Mouse (Mus musculus) liver, embryonic 13.5 days (tissue): Measurements from ENCODE around the gene Gm36864. TPM values are rescaled to one million over a fixed set of nuclear protein-coding genes. Genes with fewer than 3 reads are reported as not detected.
"Not testable (repeated sequence)": the region's sequence is repeated elsewhere in the genome, so short reads cannot be mapped to it uniquely, and the experiment has no call there.

ENCODE experiments used
- ATAC-seq: fragments of 200-750 bp; cut with Nextera tagmentation; 2 replicates; pipeline ENCODE4 v1.8.0; 2017; ENCODE audit warnings: low read depth, mild to moderate bottlenecking, moderate number of reproducible peaks, moderate library complexity
- DNase-seq: peaks from one replicate; pipeline ENCODE4 v3.0.0; 2022
- H3K27ac ChIP-seq: fragments of 300-500 bp; sonication (generic); 2 replicates; pipeline ENCODE4 v1.5.1; 2015; ENCODE audit warnings: moderate library complexity, mild to moderate bottlenecking, inconsistent platforms
- H3K27me3 ChIP-seq: fragments of 300-500 bp; sonication (generic); 2 replicates; pipeline ENCODE4 v1.6.1; 2015; ENCODE audit warnings: mild to moderate bottlenecking, inconsistent platforms
- H3K36me3 ChIP-seq: fragments of 300-500 bp; sonication (generic); 2 replicates; pipeline ENCODE4 v1.6.1; 2015; ENCODE audit warnings: mild to moderate bottlenecking, inconsistent platforms
- H3K4me1 ChIP-seq: fragments of 300-500 bp; sonication (generic); replicated peaks from 2 replicates; pipeline ENCODE4 v1.6.1; 2015; ENCODE audit warnings: inconsistent platforms
- H3K4me2 ChIP-seq: fragments of 300-500 bp; sonication (generic); 2 replicates; pipeline ENCODE4 v1.6.1; 2015; ENCODE audit warnings: inconsistent platforms, mild to moderate bottlenecking, moderate library complexity
- H3K4me3 ChIP-seq: fragments of 300-500 bp; sonication (generic); replicated peaks from 2 replicates; pipeline ENCODE4 v1.5.1; 2015; ENCODE audit warnings: mild to moderate bottlenecking, inconsistent platforms
- H3K9ac ChIP-seq: fragments of 300-500 bp; sonication (generic); 2 replicates; pipeline ENCODE4 v1.6.1; 2015; ENCODE audit warnings: mild to moderate bottlenecking, inconsistent platforms
- H3K9me3 ChIP-seq: fragments of 300-500 bp; sonication (generic); replicated peaks from 2 replicates; pipeline ENCODE4 v1.6.1; 2016; ENCODE audit warnings: inconsistent platforms
- WGBS: fragments of 180-500 bp; shearing (Covaris S2); methylation state at CpG from one replicate; pipeline ENCODE4 v1.1.7; 2015; ENCODE audit not compliant: insufficient replicate concordance; 5-methylcytosine and 5-hydroxymethylcytosine counted together
- polyA plus RNA-seq: library from polyadenylated mRNA; unstranded; fragments of >200 nt; fragmentation: Nextera tagmentation; extraction: Ambion mirVana; gene quantifications from 2 replicates; pipeline ENCODE4 v1.2.1, GENCODE M21; 2015

The Gm36864 gene
- polyA plus RNA-seq, 1 experiment from 2014 or later, result not detected

DNA sequence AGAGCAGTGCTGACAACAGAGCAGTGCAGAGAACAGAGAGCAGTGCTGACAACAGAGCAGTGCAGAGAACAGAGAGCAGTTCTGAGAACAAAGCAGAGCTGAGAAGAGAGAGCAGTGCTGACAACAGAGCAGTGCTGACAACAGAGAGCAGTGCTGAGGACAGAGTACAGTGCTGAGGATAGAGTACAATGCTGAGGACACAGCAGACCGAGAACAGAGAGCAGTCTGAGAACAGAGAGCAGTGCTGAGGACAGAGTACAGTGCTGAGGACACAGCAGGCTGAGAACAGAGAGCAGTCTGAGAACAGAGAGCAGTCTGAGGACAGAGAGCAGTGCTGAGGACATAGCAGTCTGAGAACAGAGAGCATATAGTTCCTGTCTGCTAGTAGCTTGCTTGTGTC lies 4.7 kb downstream of the Gm36864 start:
- Histone ChIP-seq H3K4me2 (no peak overlapping the region), H3K36me3 (no peaks in the 10 kb centered on the region), H3K27ac (no peak overlapping the region), H3K4me3 (no peak overlapping the region), H3K27me3 (no peaks in the 10 kb centered on the region), H3K9ac (no peak overlapping the region), H3K9me3 (no peaks in the 10 kb centered on the region), H3K4me1 (peaks cover 23% of the 10 kb centered on the region)
- DNase-seq, result no peak
- 34% methylated on average over 1 of the region's 1 CpGs for WGBS
- ATAC-seq, result no peak

DNA sequence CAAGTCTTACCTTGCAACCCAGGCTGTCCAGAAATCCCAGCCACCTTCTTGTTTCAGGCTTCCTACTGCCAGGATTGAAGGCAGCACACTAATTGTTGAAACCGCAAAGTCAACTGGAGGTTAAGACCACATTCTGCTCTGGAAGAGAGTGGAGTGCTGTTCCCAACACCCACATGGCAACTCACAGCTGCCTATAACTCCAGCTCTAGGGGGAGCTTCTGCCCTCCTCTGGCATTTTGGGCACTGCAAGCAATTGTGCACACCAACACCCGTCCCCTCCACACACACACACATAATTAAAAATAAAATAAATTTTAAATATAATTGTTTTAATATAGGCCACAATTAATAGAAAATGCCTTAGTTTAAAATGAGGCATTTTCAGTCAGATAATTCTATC lies 5.2 kb downstream of the Gm36864 start:
- H3K4me1 ChIP-seq, result peaks cover 25% of the 10 kb centered on the region
- no peak overlapping the region for H3K4me2 ChIP-seq
- no peaks in the 10 kb centered on the region for H3K36me3 ChIP-seq
- no peaks in the 10 kb centered on the region for H3K9me3 ChIP-seq
- DNase-seq, result no peak
- H3K4me3 ChIP-seq, result no peak overlapping the region
- 51% methylated on average over 2 of the region's 2 CpGs for WGBS
- H3K9ac ChIP-seq, result no peak overlapping the region
- no peaks in the 10 kb centered on the region for H3K27me3 ChIP-seq
- no peak for ATAC-seq
- H3K27ac ChIP-seq, result no peak overlapping the region

DNA sequence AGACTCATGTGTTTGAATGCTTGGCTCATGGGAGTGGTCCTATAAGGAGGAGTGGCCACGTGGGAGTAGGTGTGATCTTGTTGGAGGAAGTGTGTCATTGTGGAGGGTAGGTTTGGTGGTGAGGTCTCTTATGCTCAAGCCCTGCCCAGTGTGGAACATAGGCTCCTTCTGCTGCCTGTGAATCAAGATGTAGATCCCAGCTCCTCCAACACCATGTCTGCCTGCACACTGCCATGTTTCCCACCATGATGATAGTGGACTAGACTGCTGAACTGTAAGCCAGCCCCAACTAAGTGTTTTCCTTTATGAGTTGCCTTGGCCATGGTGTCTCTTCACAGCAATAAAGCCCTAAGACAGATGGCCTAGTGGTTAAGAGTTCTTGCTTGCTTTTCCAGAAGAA lies 8.1 kb downstream of the Gm36864 start:
- DNase-seq, result no peak
- WGBS, result 36% methylated on average over 1 of the region's 1 CpGs
- no peak overlapping the region for H3K4me3 ChIP-seq

DNA sequence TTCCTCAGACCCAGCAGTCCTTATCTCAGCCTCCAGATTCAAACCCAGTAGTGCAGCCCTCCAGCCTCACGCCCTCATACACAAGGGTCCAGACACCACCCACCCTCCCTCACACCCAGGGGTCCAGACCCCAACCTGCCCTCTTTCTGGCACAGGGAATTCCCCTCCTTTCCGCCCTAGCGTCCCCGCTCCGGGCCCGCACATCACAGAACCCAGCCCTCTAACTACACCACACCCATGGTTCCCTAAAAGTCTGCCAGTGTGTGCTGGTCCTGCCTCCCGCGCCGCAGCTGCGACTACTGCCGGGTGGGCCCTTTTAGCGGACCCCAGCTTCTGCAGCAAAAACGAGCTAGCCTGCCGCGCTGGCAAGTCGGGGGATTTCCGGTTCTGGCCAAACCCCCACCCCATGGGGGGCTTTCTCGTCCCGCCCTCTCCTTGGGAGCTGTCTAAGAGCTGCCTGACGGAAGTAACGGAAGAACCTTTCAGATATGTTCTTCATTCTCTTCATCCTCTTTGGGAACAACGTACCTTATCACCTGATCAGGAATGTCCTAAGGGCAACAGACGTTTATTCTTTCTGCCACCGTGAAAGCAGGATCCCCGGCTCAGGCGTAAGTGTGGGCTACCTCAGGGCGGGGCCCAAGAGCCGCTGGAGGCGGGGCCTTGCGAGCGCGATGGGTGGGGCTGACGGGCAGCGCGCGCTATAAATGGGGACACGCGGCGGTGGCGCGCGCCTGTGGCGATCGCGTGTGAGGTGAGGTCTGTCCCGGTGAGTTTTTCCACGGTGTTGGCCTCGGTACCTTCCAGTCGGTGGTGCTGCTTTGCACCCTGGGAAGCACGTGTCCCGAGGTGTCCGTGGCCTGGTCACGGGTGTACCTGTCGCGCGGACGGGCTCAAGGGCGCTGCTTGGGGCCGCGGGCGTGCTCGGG lies 10.3 kb downstream of the Gm36864 start, which contains the start of the genes 1700028J19Rik and 2410002F23Rik:
1700028J19Rik (minus strand) TSS at position 641 of the 929 bp plus-strand sequence.
2410002F23Rik (plus strand) TSS at position 668 of the 929 bp plus-strand sequence.
- DNase-seq, result peak; percentile 81
- peak within 1 kb of the TSS; percentile 91 for H3K9ac ChIP-seq
- peak within 1 kb of the TSS; percentile 93 for H3K4me3 ChIP-seq
- H3K4me2 ChIP-seq, result peak within 1 kb of the TSS; percentile 87
- peak within 1 kb of the TSS; percentile 84 for H3K27ac ChIP-seq
- no peaks in the 10 kb centered on the region for H3K27me3 ChIP-seq
- H3K4me1 ChIP-seq, result peaks cover 45% of the 10 kb centered on the region
- peaks cover 36% of the 10 kb centered on the region for H3K36me3 ChIP-seq
- WGBS, result under 1% methylated on average over 62 of the region's 62 CpGs
- peak; percentile 80 for ATAC-seq
- no peaks in the 10 kb centered on the region for H3K9me3 ChIP-seq

More for the DNA sequence above, 8.1 kb downstream of the Gm36864 start:
- peaks cover 14% of the 10 kb centered on the region for H3K36me3 ChIP-seq
- no peaks in the 10 kb centered on the region for H3K9me3 ChIP-seq
- H3K27me3 ChIP-seq, result no peaks in the 10 kb centered on the region
- peaks cover 47% of the 10 kb centered on the region for H3K4me1 ChIP-seq
- no peak overlapping the region for H3K4me2 ChIP-seq
- no peak for ATAC-seq
- H3K27ac ChIP-seq, result no peak overlapping the region
- H3K9ac ChIP-seq, result no peak overlapping the region

DNA sequence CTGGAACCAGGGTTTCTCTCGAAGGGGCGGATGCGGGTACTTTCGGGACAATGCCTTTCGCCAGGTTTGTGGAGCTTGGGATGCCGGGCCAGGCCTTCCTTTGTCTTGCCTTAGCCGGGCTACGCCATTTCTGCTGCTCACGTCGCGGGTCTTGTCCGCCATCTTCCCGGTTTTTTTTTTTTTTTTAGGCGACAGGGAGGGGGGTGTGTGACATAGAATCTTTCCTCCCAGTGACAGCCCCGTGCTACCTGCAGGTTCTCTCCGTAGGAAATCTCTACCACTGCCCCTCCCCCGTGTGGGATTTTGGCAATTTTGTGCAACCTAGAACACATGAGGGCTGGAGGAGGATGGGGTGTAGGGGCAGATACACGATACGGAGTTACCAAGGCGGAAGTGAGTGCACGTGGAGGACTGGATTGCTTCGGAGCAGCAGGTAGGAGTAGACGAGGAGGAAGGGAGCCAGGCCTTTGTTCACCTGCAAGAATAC lies 11.1 kb downstream of the Gm36864 start:
- ATAC-seq (peak; percentile 14), DNase-seq (peak; percentile 37)
- peak overlapping the region; percentile 93 for H3K4me3 ChIP-seq
- H3K4me2 ChIP-seq, result peak overlapping the region; percentile 87
- WGBS, result under 1% methylated on average over 23 of the region's 23 CpGs
- H3K9me3 ChIP-seq, result no peaks in the 10 kb centered on the region
- peaks cover 41% of the 10 kb centered on the region for H3K36me3 ChIP-seq
- H3K4me1 ChIP-seq, result peaks cover 45% of the 10 kb centered on the region
- peak overlapping the region; percentile 71 for H3K27ac ChIP-seq
- H3K9ac ChIP-seq, result peak overlapping the region; percentile 91
- no peaks in the 10 kb centered on the region for H3K27me3 ChIP-seq

DNA sequence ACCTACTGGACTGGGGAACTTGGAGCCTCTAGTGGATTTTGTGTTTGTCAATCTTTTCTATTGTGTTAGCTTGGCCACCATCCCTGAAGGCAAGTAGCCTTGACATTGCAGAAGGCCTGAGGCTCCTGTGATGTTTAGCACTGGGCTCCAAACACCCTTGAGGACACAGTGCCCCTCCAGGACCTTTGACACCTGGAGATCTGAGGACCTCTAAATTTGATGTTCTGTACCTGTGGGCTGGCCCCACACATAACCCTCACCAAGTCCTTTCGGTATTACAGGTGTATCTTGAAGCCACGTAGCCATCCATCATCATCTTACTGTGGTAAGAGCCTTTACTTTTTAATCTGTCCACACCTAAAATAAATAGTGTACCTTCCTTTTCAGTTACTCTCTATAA lies 12.0 kb downstream of the Gm36864 start:
- 82% methylated on average over 2 of the region's 2 CpGs for WGBS

DNA sequence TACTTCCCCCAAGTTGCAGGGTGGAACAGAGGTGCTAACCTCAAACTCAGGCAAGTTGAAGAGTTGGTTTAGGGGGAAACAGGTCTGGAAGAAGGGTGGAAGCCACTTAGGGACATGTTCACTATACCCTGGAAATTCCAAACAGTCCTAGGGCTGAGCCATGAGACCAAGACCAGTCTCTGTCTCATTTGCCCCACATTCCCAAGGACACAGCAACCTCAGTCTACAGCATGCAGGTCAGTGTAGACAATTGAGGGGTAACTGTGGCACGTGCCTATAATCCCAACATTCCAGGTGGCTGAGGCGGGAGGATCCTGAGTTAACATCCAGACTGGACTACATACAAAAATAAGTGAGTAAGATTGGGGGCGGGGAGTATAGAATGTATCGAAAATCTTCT lies 13.3 kb downstream of the Gm36864 start:
- Histone ChIP-seq H3K4me2 (0 out of 2 replicates have a peak overlapping the region, but pooled peaks have one; percentile 8), H3K9me3 (no peaks in the 10 kb centered on the region), H3K36me3 (peaks cover 57% of the 10 kb centered on the region), H3K27ac (no peak overlapping the region), H3K27me3 (no peaks in the 10 kb centered on the region), H3K9ac (no peak overlapping the region), H3K4me3 (no peak overlapping the region), H3K4me1 (peaks cover 45% of the 10 kb centered on the region)
- DNase-seq, result no peak
- no peak for ATAC-seq
- WGBS, result 82% methylated on average over 4 of the region's 4 CpGs

More for the DNA sequence above, 12.0 kb downstream of the Gm36864 start:
- no peaks in the 10 kb centered on the region for H3K9me3 ChIP-seq
- H3K9ac ChIP-seq, result peak overlapping the region; percentile 91
- H3K4me2 ChIP-seq, result peak overlapping the region; percentile 87
- DNase-seq (no peak), ATAC-seq (no peak)
- peaks cover 51% of the 10 kb centered on the region for H3K36me3 ChIP-seq
- H3K4me1 ChIP-seq, result peaks cover 45% of the 10 kb centered on the region
- peak overlapping the region; percentile 93 for H3K4me3 ChIP-seq
- no peaks in the 10 kb centered on the region for H3K27me3 ChIP-seq
- no peak overlapping the region for H3K27ac ChIP-seq

DNA sequence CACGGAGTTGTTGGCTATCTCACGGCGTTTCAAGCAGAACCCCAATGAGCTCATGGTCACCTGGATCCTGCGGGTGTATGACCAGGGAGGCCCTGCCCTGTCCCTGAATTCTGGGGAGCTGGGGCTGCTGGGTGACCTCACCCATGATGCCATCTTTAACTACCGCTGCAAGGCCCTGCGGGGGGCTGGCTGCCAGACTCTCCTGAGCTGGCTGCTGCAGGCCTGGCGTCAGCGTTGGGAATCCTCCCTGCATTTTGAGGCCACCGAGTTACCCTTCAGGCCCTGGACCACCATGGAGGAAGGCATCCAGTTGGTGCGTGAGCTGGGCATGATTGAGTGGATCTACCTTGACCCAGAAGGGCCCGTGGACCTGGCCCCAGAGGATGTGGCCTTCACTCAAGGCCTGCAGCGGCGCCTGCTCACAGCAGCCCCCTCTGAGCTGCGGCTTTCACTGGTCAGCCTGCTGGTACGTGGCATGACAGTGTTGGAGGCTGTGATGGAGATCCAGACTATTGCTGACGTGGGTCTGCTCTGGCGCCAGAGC lies 14.8 kb downstream of the Gm36864 start:
- H3K4me2 ChIP-seq, DNase-seq, H3K9ac ChIP-seq, H3K9me3 ChIP-seq, H3K27me3 ChIP-seq, H3K27ac ChIP-seq, ATAC-seq, H3K4me3 ChIP-seq: not testable (repeated sequence)
- Histone ChIP-seq H3K36me3 (peaks cover 57% of the 10 kb centered on the region), H3K4me1 (peaks cover 36% of the 10 kb centered on the region)
- WGBS, result 81% methylated on average over 17 of the region's 17 CpGs

DNA sequence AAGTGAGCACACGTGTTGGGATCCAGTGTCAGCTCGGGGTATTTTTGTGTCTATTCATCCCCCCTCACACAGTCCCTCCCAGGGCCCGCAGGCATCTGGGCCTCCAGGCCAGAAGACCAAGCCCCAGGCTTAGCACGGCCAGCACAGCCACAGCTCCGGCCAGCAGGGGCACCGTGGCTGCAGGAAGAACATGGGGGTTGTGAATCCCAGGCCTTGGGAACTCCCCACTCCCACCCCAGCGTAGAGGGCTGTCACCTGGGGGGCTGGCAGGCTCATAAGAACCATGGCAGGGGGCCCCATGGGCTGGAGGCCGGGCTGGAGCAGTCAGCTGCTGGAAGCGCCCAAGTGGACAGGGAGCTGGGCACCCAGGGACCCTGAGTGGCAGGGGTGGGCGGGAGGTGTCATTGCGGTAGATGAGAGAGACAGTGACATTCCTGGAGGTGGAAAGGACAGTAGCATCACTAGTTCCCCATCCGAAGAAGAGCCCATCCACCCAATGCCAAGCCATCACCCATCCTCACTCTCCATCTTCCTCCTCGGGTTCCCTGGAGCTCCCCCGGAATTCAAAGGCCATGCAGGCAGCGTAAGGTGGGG lies 17.1 kb downstream of the Gm36864 start:
- 58% methylated on average over 15 of the region's 15 CpGs for WGBS
- H3K27me3 ChIP-seq, result no peaks in the 10 kb centered on the region
- H3K4me1 ChIP-seq, result peaks cover 23% of the 10 kb centered on the region
- no peak for DNase-seq
- peaks cover 53% of the 10 kb centered on the region for H3K36me3 ChIP-seq
- no peak overlapping the region for H3K4me3 ChIP-seq
- no peak overlapping the region for H3K4me2 ChIP-seq
- H3K27ac ChIP-seq, result no peak overlapping the region
- H3K9me3 ChIP-seq, result no peaks in the 10 kb centered on the region
- no peak overlapping the region for H3K9ac ChIP-seq
- no peak; the same call in 1 of the 2 replicates for ATAC-seq

DNA sequence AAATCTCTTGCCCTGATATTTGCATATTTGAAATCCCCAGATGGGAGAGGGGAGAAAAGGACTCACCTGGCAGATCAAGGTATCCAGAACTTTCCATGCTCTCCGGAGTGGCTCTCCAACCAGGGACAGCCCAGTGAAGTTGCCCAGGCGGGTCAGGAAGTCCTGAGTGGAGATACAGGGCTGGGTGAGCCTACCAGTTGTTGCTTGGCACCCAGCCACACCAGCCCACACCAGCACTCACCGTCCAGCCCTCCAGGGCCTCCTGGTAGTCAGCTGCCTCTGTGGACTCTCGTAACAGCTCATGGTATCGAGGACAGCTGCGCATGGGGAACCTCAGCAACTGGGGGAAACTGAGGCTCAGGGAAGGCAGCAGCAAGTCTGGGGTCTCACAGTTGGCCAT lies 19.0 kb downstream of the Gm36864 start:
- Histone ChIP-seq H3K4me3 (no peak overlapping the region), H3K4me1 (0 out of 2 replicates have a peak, but pooled peaks cover 7% of the 10 kb centered on the region), H3K9me3 (no peaks in the 10 kb centered on the region), H3K27me3 (no peaks in the 10 kb centered on the region), H3K9ac (no peak overlapping the region), H3K27ac (no peak overlapping the region), H3K36me3 (peaks cover 35% of the 10 kb centered on the region), H3K4me2 (no peak overlapping the region)
- WGBS, result 71% methylated on average over 6 of the region's 6 CpGs
- ATAC-seq (no peak), DNase-seq (no peak)

DNA sequence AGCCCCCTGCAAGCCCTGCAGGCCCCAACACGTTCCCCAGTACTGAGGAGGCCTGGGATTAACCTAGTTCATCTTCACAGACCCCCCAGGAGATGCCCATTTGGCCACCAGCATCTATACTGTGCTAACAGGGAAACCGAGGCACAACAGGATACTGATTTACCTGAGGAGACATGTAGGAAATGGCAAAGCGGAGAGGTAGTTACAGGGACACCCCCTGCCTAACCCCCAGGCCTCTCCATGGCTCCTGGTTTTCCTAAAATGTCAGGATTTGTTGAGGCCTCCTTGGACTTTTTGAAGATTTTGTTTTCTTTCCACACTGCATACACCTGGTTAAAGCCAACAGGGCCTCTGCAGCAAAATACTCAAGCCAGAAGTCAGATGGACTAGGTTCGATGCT lies 21.3 kb downstream of the Gm36864 start, which contains the start of gene Acp4:
Acp4 (minus strand) TSS at position 101 of the 400 bp plus-strand sequence.
- H3K4me1 ChIP-seq, result no peaks in the 10 kb centered on the region
- 63% methylated on average over 4 of the region's 4 CpGs for WGBS

More for the DNA sequence above, 21.3 kb downstream of the Gm36864 start, which contains the start of gene Acp4:
- no peak for DNase-seq
- no peak for ATAC-seq
- peaks cover 19% of the 10 kb centered on the region for H3K27me3 ChIP-seq
- H3K9me3 ChIP-seq, result no peaks in the 10 kb centered on the region
- H3K36me3 ChIP-seq, result peaks cover 14% of the 10 kb centered on the region
- no peak within 1 kb of the TSS for H3K27ac ChIP-seq
- H3K9ac ChIP-seq, result no peak within 1 kb of the TSS
- H3K4me3 ChIP-seq, result no peak within 1 kb of the TSS
- H3K4me2 ChIP-seq, result no peak within 1 kb of the TSS
